In genomic region chr19:23400485-23400884, GRCm38 (mm10) we compare ENCODE assay signal across 10 mouse cellular contexts. TPM values are rescaled to one million over a fixed set of nuclear protein-coding genes. Genes with fewer than 3 reads are reported as not detected.
DNase-seq lines count a peak whose midpoint lies in the region; ATAC-seq and TF ChIP-seq lines count a peak whose summit lies in the region.
"Had no signal": no experiment of that assay in that cellular context is flagged by ENCODE, and none has a peak within 500 bp of the region (broad histone marks: within the 10 kb centered on the region; RNA-seq: fewer than 3 reads in every experiment).

No protein-coding gene starts in this region.

- H3K27ac ChIP-seq in left cerebral cortex, adult 2 months, result no peak overlapping the region
- H3K27ac ChIP-seq: heart, embryonic 15.5 days; limb, embryonic 15.5 days had no signal

- H3K4me3 ChIP-seq in left cerebral cortex, adult 2 months, result no peak overlapping the region
- H3K4me3 ChIP-seq: heart, embryonic 15.5 days; limb, embryonic 15.5 days had no signal

- no peak for TF ChIP-seq CTCF in left cerebral cortex, adult 2 months (IDR thresholded peaks at IDR 0.05)

- no peak for ATAC-seq in granulocyte monocyte progenitor cell, adult 5-6 weeks (replicated peaks; ENCODE audit: poor library complexity, severe bottlenecking)

- intact Hi-C loops in left cerebral cortex, postnatal 4 days (cut with DNase I), result no loop called here
- intact Hi-C loops in left cerebral cortex, postnatal 10 days (cut with DNase I), result no loop called here
- intact Hi-C loops in heart, postnatal 36 days (cut with DNase I), result no loop called here
- intact Hi-C loops in left cerebral cortex, adult 2 months (cut with DNase I), result no loop called here

- DNase-seq in adrenal gland, adult 8-10 months, result peak; percentile 5
- DNase-seq in adrenal gland, postnatal 25 days, result no peak
- DNase-seq in left cerebral cortex, postnatal 4 days, result peak; percentile 41
- DNase-seq in left cerebral cortex, postnatal 10 days (ENCODE audit: extremely low spot score in 1 of 2, low spot score in 2 of 2), result no peak
- DNase-seq in heart, postnatal 36 days, result peak; percentile 61 to 65
- peak; percentile 12 for DNase-seq in ovary, postnatal 36 days (ENCODE audit: low spot score)
- no peak for DNase-seq in left cerebral cortex, adult 2 months (ENCODE audit: extremely low spot score in 1 of 2, low spot score in 2 of 2)

RNA-seq across cellular contexts. Expression of gene Mamdc2, which starts 47.8 kb away (rescaled TPM):
- 1 to 10 TPM; 2.4 to 3.5 (median 3.0) TPM for total RNA-seq in adrenal gland, adult 8-10 months (2022)
- 0.81 and 1.3 TPM in 2 replicates for total RNA-seq in adrenal gland, postnatal 25 days (2021)
- 1 to 10 TPM; 2.1 to 2.4 TPM for total RNA-seq in left cerebral cortex, postnatal 4 days (2021)
- 1 to 10 TPM; 2.9 to 3.7 TPM for total RNA-seq in left cerebral cortex, postnatal 10 days (2021)
- total RNA-seq in heart, postnatal 36 days (2021), result 1 to 10 TPM; 2.0 to 2.6 TPM
- not detected in 2 replicates for total RNA-seq in granulocyte monocyte progenitor cell, adult 5-6 weeks (2014; fragmentation: Nextera tagmentation)
- total RNA-seq in granulocyte monocyte progenitor cell, adult 5-6 weeks (2017), result 0.04 TPM in 1 of 2 replicates, not detected in the other
- 1 to 10 TPM; 1.2 to 1.4 TPM for total RNA-seq in left cerebral cortex, adult 2 months (2021)

Comparison
In these comparisons a context has a peak if more than half of its experiments do, and no peak if none do; other contexts are left out.
1. DNase-seq: peak in adrenal gland, adult 8-10 months (single experiment), left cerebral cortex, postnatal 4 days (single experiment), heart, postnatal 36 days (2 of 2) and ovary, postnatal 36 days (single experiment); none in adrenal gland, postnatal 25 days (single experiment), left cerebral cortex, postnatal 10 days (0 of 2) and left cerebral cortex, adult 2 months (0 of 2).